Mouse (Mus musculus) adrenal gland, adult 8-10 months (tissue): ENCODE measurements around the gene Gorasp1. TPM values are rescaled to one million over a fixed set of nuclear protein-coding genes. Genes with fewer than 3 reads are reported as not detected.

ENCODE experiments used
- DNase-seq: peaks from one replicate; pipeline ENCODE4 v3.0.0; 2022
- total RNA-seq, 4 experiments: library from RNA; stranded (reverse); gene quantifications; 2 replicates each; pipeline ENCODE4 v1.2.4; 2022

Gene Gorasp1
- total RNA-seq, 4 experiments from 2014 or later: 31.7 to 45.8 (median 42.3) TPM

DNA sequence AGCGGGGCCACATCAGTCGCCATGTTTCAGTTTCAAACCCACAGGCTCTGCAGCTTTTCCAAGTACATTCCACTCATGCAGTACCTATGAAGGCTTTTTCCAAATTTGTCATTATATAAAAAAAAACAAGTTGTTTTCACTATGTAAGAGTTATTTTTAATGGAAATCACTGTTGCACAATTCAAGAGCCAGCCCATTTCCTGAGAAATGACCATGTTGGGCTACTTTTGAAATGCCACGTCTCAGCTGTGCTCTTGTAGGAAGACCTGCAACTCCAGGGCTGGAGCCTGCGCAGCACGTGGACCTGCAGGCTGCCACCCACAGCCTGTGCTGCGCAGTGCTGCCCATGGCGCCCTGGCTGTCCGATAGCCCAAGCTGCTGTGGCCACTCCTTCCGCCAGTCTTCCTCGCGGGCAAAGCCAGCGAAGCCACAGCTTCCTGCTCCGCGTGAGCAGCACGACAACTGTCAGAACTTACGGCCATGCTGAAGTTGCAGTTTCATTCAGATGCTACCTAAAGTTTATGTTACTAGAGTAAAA, 12.2 kb downstream of the Gorasp1 start:
- no peak for DNase-seq

- DNase-seq: no peak
Observed at GRCm38 (mm10) chr9:119923462-119923861, 13.9 kb downstream of the Gorasp1 start.

- no peak for DNase-seq
Observed at GRCm38 (mm10) chr9:119919858-119920257, 17.5 kb downstream of the Gorasp1 start.

GRCm38 (mm10) chr9:119913087-119913838, 24.1 kb downstream of the Gorasp1 start:
- no peak for DNase-seq

GRCm38 (mm10) chr9:119909931-119910330, 27.4 kb downstream of the Gorasp1 start:
- DNase-seq: no peak

- DNase-seq: no peak
Observed at GRCm38 (mm10) chr9:119908708-119909107, 28.7 kb downstream of the Gorasp1 start.

- no peak for DNase-seq
Observed at GRCm38 (mm10) chr9:119902410-119903151, 34.8 kb downstream of the Gorasp1 start.

- DNase-seq: no peak
Observed at GRCm38 (mm10) chr9:119899446-119899845, 37.9 kb downstream of the Gorasp1 start.

DNA sequence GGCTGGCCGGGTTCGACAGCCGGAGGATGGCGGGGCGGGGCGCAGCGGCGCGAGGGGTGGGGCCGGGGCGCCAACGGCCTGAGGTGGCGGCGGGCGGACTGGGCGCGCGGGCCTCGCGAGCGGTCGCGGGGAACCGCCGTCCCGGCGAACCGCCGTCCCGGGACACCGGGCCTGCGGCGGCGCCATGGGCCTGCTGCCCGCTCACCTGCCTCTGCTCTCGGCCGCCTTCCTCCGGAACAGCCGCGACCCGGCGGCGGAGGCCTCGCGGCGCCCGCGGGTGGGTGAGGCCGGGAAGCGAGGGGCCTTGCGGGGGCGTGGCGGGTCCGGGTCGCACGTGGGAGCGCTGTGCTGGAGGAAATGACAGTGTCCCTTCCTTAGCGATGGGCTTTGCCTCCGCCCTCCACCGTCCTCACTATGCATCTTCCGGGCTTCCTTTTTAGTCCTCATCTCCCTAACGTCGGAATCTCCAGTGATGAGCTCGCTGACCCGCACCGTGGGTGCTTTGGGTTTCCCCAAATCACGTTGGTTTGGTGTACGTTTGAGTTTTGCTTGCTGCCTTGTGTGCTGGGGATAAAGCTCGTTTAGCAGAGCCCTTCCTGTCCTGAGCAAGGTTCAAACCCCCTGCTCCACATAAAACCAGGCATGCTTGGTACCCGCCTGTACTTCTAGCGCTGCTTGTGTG, 42.2 kb downstream of the Gorasp1 start:
- peak; percentile 20 for DNase-seq

DNA sequence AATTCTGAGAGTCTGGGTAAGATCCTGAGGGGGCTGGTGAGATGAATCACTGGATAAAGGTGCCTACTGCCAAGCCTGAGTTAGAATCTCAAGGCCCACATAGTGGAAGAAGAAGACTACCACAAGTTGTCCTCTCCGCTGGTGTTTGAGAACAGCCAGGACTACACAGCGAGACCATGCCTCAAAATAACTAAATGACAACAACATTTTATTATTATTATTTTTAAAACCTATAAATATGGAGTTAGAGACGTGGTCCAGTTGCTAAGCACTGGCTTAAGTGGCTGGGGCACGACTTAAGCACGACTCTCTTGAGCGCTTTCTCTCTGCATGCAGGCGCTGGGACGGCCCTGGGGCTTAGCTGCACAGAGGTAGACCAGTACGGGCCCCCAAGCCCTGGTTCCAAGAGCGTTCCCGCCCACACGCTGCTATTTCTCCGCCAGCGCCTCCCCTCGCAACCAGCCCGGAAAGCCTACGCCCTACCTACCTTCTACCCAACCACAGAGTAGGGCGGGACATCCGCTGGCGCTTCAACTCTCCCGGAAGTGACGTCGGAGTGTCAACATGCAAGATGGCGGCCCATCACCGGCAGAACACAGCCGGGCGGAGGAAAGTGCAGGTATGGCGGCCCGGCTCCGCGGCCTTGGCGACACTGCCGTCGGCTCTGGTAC, 42.9 kb downstream of the Gorasp1 start, which contains the start of gene Wdr48:
Gene Wdr48 (plus strand): TSS at position 540 of the 671 bp plus-strand sequence.
- DNase-seq: peak; percentile 97

- no peak for DNase-seq
Observed at GRCm38 (mm10) chr9:119893881-119894280, 43.5 kb downstream of the Gorasp1 start.

DNA sequence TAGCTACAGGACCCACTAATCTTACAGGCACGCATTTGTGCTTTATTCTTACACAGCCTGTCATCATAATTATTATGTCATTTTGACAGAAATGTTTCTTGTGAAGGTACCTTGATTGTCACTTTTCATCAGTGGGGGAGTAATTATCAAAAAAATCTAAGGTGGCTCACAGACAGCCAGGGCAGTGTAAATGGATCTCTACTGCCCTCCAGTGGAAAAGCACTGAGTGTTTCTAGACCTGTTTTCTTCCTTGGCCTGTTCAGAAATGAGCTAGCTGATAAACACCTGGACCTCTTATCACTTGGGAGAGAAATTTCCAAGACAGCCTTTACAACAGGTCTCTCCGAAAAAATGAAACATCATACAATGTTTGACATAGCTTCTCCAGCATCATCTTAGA, 46.7 kb downstream of the Gorasp1 start:
- DNase-seq: no peak

GRCm38 (mm10) chr9:119889446-119889845, 47.9 kb downstream of the Gorasp1 start:
- DNase-seq: no peak

GRCm38 (mm10) chr9:119888843-119889246, 48.5 kb downstream of the Gorasp1 start:
- no peak for DNase-seq

DNA sequence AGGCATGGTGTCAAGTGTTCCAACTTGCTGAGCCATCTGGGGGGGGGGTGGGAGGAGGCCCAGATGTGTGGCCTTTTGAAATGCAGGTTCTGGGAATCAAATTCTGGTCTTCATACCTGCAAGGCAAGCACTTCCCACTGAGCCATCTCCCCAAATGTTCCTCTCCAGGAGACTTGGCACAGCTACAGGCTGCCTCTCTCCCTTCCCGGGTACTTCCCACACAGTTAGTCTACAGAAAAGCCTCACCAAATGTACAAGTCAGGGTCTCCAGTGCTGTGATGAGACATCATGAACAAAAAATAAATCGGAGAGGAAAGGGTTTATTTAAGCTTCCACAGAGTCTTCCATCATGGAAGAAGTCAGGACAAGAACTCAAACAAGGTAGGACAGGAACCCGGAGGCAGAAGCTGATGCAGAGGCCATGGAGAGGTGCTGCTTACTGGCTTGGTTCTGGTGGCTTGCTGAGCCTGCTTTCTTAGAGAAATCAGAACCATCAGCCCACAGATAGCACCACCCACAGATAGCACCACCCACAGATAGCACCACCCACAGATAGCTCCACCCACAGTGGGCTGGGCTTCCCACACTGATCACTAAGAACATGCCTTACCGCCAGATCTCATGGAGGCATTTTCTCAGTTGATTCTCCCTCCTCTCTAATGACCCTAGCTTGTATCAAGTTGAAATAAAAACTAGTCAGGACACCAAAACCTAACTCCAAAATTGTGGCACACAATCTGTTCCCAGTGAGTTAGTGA, 50.0 kb downstream of the Gorasp1 start:
- no peak for DNase-seq

Other genes starting within 250 kb of the Gorasp1 start
- gene Scn10a, start 218.2 kb downstream of the Gorasp1 start, total RNA-seq: not detected
- not detected for gene Scn11a, start 112.1 kb downstream of the Gorasp1 start, total RNA-seq
- gene Wdr48, start 42.7 kb downstream of the Gorasp1 start, total RNA-seq: 10 to 100 TPM; 44.9 to 69.9 (median 57.6) TPM
- gene Ttc21a, start within 50 bp of the Gorasp1 start, total RNA-seq: under 1 TPM; 0.09 to 0.43 (median 0.28) TPM
- gene Csrnp1, start 47.1 kb upstream of the Gorasp1 start, total RNA-seq: 10 to 100 TPM in 3 of 4 experiments, 1 to 10 TPM in 1; 7.7 to 69.5 (median 16.0) TPM
- under 1 TPM; 0.06 to 0.16 (median 0.10) TPM for gene Xirp1, start 86.0 kb upstream of the Gorasp1 start, total RNA-seq
- 10 to 100 TPM in 2 of 4 experiments, 1 to 10 TPM in 2; 5.7 to 18.2 (median 12.4) TPM for gene Cx3cr1, start 132.3 kb upstream of the Gorasp1 start, total RNA-seq
- gene Ccr8, start 154.5 kb upstream of the Gorasp1 start, total RNA-seq: not detected
- 10 to 100 TPM; 30.0 to 35.8 (median 30.9) TPM for gene Slc25a38, start 172.8 kb upstream of the Gorasp1 start, total RNA-seq
- gene Rpsa, start 190.1 kb upstream of the Gorasp1 start, total RNA-seq: 100 to 1,000 TPM; 670 to 850 (median 733) TPM
- under 1 TPM; 0.23 to 0.59 (median 0.37) TPM for gene Mobp, start 212.1 kb upstream of the Gorasp1 start, total RNA-seq